Mouse (Mus musculus) G1E-ER4 (cell line): ENCODE measurements at regions not wholly inside any gene's neighbourhood (a gene's known extent, or its start where the extent isn't known, plus 50 kb on each side); places are given as distances from the start of the nearest gene placed in this dataset.

ENCODE experiments used
- GATA1 ChIP-seq: IDR thresholded peaks from one replicate; pipeline ENCODE4 v1.8.0; 2012; ENCODE audit warnings: low read length, inconsistent platforms

- no peak for TF ChIP-seq GATA1
Observed at GRCm38 (mm10) chr3:21479021-21479795, 597.2 kb upstream of the Tbl1xr1 start.

DNA sequence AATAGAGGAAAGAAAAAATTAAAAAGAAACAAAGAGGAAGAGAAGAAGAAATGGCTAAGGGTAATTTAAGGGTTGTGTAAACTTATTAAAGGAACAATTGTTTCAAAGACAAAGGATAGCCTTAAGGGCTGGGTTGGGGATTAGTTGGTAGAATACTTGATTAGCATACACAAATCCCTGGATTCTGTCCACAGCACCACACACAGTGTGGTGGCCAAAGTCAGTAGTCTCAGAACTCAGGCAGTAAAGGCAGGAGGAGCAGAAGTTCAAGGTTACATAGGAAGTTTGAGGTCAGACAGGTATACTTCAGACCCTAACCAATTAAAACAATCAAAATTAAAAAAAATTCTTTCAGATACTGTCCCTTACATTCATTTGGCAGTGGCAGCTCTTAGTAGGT is 596.6 kb upstream of the Tbl1xr1 start:
- TF ChIP-seq GATA1 = no peak

GRCm38 (mm10) chr3:21484052-21484451 is 592.4 kb upstream of the Tbl1xr1 start:
- no peak for TF ChIP-seq GATA1

GRCm38 (mm10) chr3:21485454-21485853 is 591.0 kb upstream of the Tbl1xr1 start:
- no peak for TF ChIP-seq GATA1

GRCm38 (mm10) chr3:21489547-21489946 is 586.9 kb upstream of the Tbl1xr1 start:
- no peak for TF ChIP-seq GATA1

DNA sequence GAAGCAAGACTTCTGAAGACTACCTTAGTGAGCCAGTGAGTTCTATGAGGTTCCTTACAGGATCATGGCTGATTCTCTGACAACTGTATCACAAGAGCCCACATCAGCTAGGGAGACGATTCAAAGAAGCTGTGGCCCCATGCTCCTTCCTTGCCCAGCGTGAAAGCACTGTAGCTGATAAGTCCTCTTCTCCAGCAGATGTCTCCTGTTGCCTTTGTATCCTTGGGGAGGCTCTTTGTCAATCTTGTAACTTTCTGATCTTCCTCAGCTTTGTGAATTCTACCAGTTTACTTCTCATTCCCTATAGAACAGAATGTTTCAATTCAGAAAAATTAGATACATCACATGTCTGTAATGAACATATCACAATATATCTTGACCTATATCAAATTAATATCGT is 584.0 kb upstream of the Tbl1xr1 start:
- no peak for TF ChIP-seq GATA1

- no peak for TF ChIP-seq GATA1
Observed at GRCm38 (mm10) chr3:21493384-21493783, 583.1 kb upstream of the Tbl1xr1 start.

DNA sequence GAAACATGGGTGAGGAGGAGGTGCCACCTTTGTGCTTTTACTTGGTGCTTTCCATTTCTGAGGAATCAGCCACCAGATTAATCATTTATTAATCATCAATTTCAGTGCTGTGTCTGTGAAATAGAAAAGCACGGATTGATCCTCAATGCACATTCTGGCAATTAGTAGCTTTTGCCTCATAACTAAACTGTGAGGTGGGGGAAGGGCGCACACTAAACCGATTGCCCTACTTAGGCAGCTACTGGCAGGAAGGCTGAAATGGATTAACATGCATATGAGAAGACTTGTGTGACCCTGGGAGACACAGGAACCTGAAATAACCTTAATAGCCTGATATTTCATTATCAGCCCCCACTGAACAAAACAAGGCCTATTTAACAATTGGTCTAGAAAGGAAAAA is 581.5 kb upstream of the Tbl1xr1 start:
- no peak for TF ChIP-seq GATA1

GRCm38 (mm10) chr3:21495651-21496050 is 580.8 kb upstream of the Tbl1xr1 start:
- no peak for TF ChIP-seq GATA1

DNA sequence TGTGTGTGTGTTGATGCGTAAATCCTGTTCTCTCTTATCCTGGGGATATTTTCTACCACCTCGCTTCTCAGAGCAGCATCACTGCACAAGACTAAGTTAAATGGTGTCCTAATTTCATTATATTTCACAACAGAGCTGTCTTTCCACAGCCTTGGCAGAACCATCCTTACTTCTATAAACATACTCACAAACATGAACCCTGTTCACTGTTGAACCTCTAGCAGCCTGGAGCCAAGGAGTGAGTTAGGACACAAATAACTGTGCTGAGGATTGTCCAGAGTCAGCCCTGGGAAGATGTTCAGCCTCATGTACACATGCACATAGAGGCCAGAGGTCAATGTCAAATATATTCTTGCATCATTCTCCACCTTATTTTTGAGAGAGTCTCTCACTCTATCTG is 580.3 kb upstream of the Tbl1xr1 start:
- TF ChIP-seq GATA1 = no peak

DNA sequence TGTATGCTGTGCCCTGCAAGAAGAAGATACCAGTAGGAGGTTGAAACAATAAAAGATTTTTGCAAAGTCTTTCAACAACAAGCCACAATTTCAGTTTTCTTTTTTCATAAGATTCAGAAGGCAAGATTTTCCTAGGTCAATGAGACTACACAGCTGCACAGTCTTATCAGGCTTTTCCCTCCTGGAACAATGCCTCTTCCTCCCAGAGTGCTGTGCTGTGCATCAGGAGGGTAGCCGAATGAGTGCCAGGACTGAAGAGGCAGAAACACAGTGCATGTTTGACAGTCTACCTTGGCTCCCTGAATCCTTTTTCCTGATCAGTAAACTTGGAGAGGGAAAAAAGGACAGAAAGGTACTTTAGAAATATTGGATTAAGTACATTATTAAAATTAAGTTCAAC is 579.4 kb upstream of the Tbl1xr1 start:
- no peak for TF ChIP-seq GATA1

- TF ChIP-seq GATA1 = no peak
Observed at GRCm38 (mm10) chr3:21507655-21508054, 568.8 kb upstream of the Tbl1xr1 start.

GRCm38 (mm10) chr3:21512081-21512480 is 564.4 kb upstream of the Tbl1xr1 start:
- TF ChIP-seq GATA1 = no peak

GRCm38 (mm10) chr3:21524426-21524937 is 552.0 kb upstream of the Tbl1xr1 start:
- no peak for TF ChIP-seq GATA1

DNA sequence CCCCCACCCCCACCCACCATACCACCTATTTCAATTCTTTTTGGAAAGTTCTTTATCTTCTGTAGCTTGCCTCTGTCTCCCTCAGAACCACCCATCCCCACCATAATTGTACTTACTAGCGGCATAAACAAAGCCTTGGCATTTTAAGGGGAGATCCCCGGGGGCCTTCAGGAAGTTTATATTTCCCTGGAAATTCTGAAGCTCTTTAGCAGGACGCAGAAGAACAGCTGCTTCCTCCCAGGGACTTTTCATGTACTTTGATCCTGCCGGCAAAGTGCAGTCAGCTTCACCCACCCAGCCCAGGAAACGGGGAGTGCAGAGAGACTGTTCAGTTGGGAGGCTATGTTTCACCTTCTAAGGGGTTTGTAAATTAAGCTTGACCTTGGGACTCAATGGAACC is 545.6 kb upstream of the Tbl1xr1 start:
- no peak for TF ChIP-seq GATA1

DNA sequence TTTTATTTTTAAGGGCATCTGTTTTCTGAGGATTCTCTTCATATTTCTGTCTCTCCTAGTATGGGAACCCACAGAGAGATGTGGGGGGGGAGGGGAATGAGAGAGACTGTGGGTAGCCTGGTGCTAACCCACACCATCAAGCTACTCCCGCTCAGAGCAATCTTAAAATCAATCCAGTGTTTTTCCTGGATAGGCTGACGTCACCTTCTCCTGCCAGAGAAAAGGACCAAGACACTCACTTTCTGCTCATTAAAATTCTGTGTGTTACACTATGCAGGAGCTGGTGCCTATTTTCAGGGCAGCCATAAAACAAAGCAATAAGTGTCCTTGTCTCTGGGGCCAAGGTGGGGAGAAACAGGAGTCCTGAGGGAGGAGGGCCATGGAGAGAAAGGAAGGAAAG is 537.3 kb upstream of the Tbl1xr1 start:
- TF ChIP-seq GATA1 = no peak

DNA sequence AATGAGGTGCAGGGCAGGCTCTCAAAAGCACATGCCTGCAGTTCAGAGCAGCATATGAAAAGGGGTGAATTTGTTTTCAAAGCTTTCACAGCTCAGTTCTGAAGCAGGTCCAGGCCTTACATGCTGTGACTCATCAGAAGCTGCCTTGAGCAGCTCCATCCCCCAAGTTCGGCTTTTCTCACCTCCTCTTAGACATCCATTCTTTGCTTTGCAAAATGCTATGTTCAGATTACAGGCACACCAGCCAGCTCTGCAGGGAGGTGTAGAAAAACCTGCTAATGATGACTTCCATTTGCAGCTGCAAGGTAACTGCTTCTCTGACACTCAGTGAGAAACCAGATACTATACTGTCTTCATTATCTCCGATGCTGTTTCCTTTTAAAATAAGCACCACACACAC is 532.0 kb upstream of the Tbl1xr1 start:
- no peak for TF ChIP-seq GATA1
